Mouse (Mus musculus) WW6 (cell line): ENCODE measurements around the gene Speer4f2.
"Not testable (repeated sequence)": the region's sequence is repeated elsewhere in the genome, so short reads cannot be mapped to it uniquely, and the experiment has no call there.

ENCODE experiments used
- DNase-seq: peaks from one replicate; pipeline ENCODE4 v3.0.0-alpha.2; 2013; ENCODE audit warnings: low read depth, low spot score

Gene Speer4f2

GRCm38 (mm10) chr5:17372880-17373279 lies at the start of gene Speer4f2:
TSS of gene Speer4f2 (plus strand) at chr5:17373180.
- not testable (repeated sequence) for DNase-seq

- DNase-seq, result no peak
Observed at GRCm38 (mm10) chr5:17328946-17329566, 43.9 kb upstream of the Speer4f2 start.

- no peak for DNase-seq
Observed at GRCm38 (mm10) chr5:17334836-17335235, 38.1 kb upstream of the Speer4f2 start.

DNA sequence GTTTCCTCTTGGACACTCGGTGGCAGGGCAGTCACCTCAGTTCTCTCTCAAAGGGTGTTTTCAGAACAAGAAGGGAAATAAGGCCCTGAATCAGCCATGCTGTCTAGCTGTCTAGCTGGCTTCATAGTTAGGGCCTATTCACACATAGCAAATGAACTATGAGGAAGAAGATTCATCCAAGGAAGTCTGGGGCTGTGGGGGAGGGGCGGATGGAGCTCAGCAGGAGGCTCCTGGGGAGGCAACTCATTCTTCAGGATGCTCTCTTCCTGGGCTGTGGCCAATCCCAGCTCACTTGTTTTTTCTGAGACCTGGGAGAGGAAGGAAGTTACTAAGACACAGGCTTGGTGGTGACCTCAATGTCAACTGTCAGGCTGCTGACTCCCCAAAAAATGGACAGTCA lies 27.2 kb upstream of the Speer4f2 start:
- DNase-seq, result not testable (repeated sequence)

DNA sequence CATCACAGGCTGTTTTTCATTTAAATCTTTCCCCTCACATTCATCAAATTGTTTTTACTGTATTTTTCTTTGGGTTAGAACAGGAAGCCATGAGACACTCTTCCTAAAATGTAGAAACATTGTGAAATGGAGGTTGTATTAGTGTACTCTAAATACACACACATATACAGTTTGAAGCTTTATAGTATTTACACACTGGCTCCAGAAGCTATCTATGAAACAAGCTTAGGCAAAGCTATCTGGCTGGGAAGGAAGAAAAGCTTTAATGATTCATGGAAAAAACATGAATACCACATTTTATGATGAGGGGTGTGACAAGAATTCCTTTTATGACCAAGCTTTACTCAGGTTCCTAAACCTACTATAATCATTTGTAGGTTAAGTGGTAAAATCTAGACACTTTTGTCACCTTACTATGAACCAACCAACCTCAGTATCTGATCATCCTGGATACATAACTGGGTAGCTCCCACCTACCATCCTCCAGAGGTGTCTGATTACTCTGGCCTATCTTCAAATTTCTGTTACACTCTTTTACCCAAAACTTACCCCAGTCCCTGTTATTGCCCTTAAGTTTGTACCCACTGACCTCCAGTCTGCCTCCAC lies 13.5 kb upstream of the Speer4f2 start:
- no peak for DNase-seq

DNA sequence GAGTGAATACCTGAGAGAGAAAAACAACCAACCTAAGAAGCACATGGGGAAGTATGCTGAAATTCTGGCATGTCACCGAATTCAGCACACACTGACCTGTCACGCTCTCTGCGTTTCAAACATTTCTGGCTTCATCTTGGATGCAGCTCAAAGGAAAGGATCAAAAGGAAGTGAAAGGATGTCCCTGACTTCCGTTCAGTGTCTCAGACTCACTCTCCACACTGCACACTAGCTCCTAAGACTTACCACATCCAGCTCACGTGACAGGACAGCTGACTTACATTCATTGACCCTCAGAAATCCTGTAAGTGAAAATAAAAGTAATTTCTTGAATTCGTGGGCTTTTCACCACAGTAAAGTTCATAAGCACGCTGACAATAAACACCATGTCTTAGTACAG lies 16.9 kb downstream of the Speer4f2 start:
- DNase-seq, result no peak

GRCm38 (mm10) chr5:17391207-17391606 lies 18.2 kb downstream of the Speer4f2 start:
- DNase-seq, result no peak

GRCm38 (mm10) chr5:17400571-17400970 lies 27.6 kb downstream of the Speer4f2 start:
- no peak for DNase-seq

GRCm38 (mm10) chr5:17401206-17402077 lies 28.5 kb downstream of the Speer4f2 start:
- no peak for DNase-seq

DNA sequence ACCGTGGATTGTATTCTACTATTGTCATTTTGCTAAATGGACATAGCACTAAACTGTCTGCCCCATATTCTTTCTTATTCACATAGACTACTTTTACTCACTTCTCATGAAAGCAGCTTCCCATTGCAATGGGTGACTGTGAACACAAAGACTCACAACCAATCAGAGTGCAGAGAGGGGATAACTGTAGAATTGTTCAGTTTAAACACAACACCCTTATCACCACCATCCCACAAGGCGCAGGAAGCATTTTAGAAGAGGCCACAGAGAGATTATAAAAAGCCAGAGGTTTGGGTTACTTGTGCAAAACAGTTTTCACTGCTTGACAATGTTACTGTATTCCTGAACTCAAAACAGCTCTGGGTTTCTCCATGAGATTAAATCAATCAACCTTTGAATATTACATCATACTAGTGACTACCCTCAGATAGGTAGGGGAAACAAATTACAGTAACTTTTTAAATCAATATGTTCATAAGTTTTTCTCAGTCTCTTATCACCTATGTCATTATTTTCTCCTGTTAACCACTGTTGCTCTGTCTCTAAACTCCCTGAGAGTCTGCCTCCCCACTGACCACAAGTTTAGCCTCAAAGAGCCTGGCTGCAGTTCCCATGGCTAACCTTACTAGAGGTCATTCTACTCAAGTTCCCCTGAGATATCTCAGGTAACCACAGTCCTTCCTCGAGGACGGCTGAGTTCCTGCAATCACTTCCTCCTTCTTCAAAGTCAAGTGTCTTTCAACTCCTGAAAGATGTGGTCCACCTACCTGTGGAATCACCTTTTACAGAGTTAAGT lies 29.5 kb downstream of the Speer4f2 start:
- DNase-seq, result no peak

DNA sequence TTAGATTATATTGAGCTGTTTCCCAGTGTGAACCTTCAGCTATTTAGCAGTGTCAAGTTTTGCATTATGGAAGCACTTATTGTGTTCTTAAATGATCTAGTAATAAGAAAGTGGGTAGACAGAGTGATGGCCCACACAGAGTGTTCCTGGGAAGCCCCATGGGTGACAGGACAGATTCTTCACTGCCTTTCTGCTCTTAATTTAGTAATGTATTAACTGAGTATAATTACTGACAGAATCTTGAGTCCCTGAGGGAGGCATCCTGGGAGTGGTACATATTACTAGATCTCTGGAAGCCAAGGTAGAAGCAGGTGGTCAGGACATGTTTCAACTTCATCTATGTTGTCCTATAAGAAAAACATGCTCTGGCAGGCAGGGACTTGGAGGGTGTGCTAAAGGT lies 30.6 kb downstream of the Speer4f2 start:
- DNase-seq, result no peak

GRCm38 (mm10) chr5:17408924-17409660 lies 36.1 kb downstream of the Speer4f2 start:
- no peak for DNase-seq

- no peak for DNase-seq
Observed at GRCm38 (mm10) chr5:17417201-17417600, 44.2 kb downstream of the Speer4f2 start.

DNA sequence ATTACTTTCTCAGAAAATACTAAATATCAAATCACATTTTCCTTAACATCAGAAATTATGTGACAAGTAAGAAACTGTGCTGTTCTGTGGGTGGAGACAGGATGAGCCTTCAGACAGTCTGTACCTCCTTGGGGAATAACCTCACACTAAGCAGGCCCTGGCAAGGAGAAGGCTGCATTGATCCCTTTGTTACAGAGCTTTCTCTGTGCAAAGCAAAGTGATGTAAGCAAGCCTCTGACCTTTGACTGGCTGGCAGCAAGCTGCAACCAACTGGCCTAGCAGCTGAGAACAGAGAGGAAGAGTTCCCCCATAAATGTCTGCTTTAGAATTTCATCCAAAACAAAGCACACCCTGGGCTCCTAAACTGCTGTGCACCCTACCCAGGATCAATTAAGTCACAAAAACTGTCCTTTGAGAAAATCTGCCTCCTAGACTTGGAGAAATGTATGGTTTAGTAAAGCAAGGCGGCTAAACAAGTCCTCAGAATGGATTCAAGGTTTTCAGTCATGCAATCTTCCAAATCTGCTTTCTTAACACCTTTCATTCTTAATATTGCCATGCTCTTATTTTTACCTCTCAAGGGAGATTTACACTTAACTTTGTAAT lies 46.3 kb downstream of the Speer4f2 start:
- DNase-seq, result no peak

DNA sequence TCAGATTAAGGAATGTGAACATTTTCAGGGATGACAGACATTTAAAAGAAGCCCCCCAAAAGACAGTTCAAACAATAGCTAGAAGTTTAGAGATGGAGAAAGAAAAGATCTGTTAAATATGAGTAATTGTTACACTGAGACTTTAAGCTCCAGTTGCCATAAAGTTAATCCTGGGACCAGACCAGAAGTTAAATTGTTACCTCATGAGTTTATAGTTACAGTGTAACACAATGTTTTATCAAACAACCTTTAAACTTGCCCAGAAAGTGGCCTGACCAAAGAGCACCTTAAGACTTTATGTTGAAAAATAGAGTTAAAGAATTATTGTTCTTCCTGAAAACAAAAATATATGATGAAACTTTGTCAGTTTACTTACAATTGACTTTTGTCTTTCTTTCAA lies 46.9 kb downstream of the Speer4f2 start:
- DNase-seq, result no peak

DNA sequence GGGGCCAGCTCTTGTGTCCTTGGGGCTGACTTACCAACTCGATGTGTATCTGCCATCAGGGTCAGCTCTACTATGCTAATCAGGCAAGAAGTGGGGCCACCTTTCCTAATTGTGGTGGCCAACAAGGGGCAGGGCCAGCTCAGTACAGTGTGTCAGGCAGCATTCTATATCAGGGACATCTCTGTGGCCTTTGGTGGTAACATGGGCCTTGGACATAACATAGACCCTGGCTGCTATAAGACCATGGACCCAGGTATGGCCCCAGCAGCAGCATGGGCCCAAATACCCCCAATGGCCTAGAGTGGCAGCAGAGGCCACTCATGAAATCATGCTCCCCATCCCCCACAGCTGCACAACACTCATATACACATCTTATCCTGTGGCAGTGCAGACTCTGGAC lies 49.2 kb downstream of the Speer4f2 start:
- DNase-seq, result no peak

GRCm38 (mm10) chr5:17426930-17427329 lies 54.0 kb downstream of the Speer4f2 start:
- no peak for DNase-seq
